Mouse (Mus musculus) embryonic fibroblast, embryonic 13.5 days (primary cell): ENCODE measurements around the gene Pdcd7.

ENCODE experiments used
- CTCF ChIP-seq: IDR thresholded peaks from 2 replicates; pipeline ENCODE4 v1.5.1; 2011; ENCODE audit warnings: mild to moderate bottlenecking, control low read depth, low read length, moderate library complexity, borderline replicate concordance; ENCODE audit not compliant: insufficient read depth
- POLR2A ChIP-seq: IDR thresholded peaks from 2 replicates; pipeline ENCODE4 v1.6.1; 2011; ENCODE audit warnings: low read depth, mild to moderate bottlenecking, control low read depth, low read length, moderate library complexity

GRCm38 (mm10) chr9:65390752-65391612 lies 45.1 kb downstream of the Pdcd7 start:
- TF ChIP-seq POLR2A (no peak), CTCF (no peak)
